Mouse (Mus musculus): Measurements from ENCODE around the gene AC170998.1.
"Not testable (repeated sequence)": the region's sequence is repeated elsewhere in the genome, so short reads cannot be mapped to it uniquely, and the experiment has no call there.

The AC170998.1 gene

DNA sequence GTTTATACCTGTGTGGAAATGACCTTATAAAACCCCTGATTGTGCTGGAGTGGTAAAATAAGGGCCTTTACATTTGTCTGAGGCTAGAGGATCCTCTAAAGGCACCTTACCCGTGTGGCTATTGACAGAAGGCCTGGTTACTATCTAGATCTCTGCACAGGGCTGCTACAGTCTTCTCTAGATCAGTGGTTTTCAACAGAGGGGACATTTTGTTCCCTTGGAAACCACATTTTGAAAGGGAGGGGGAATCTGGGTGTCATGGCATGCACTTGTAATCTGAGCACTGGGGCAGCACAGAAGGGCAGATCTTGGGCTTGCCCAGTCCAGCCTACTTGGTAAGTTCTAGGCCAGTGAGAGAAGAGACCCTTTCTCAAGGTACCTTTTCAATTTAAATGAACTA is 19.2 kb upstream of the AC170998.1 start:
- no peak for DNase-seq (ENCODE audit: low spot score)

DNA sequence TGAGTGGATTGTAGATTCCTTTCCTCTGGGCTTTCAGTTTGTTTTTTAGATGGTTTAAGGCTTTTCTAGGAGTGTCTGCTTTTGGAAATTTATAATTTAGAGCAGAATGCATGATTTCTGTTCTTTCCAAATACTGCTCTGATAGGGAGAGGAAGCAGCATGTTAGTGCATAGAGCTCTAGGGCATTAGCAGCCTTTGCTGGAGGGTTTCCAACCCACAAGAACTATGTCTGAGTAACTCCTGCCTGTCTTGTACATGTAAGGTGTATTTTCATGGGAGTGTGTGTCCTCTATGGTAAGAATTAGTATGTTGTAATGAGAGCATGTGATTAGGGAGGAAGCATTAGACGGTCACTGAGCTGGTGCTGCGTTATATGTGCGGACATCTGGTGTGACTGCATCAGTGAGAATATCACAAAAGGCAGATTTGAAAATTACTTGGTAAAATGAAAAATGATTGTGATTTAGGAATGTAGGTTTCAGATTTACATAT is 18.7 kb upstream of the AC170998.1 start:
- no peak for DNase-seq (ENCODE audit: low spot score)

DNA sequence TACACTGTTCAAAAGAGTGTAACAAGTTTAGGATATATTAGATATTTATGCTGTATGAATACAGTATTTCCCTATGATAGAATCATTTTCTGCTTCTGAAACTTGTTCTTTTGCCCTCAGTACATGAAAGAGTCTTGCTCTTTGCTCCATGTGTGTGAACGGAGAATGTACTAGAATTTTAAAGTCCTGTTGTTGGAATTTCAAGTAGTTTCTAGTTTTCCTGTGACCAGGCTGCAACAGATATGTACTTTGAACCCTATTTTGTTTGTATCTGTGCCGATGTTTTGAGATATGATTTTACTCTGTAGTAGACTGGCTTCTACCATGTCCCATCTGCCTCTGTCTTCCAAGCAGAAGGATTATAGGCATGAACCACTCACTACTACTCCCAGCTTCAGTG is 18.1 kb upstream of the AC170998.1 start:
- no peak for DNase-seq (ENCODE audit: low spot score)

GRCm38 (mm10) chr17:28708989-28709388 is 16.9 kb upstream of the AC170998.1 start:
- DNase-seq (ENCODE audit: low spot score): no peak

DNA sequence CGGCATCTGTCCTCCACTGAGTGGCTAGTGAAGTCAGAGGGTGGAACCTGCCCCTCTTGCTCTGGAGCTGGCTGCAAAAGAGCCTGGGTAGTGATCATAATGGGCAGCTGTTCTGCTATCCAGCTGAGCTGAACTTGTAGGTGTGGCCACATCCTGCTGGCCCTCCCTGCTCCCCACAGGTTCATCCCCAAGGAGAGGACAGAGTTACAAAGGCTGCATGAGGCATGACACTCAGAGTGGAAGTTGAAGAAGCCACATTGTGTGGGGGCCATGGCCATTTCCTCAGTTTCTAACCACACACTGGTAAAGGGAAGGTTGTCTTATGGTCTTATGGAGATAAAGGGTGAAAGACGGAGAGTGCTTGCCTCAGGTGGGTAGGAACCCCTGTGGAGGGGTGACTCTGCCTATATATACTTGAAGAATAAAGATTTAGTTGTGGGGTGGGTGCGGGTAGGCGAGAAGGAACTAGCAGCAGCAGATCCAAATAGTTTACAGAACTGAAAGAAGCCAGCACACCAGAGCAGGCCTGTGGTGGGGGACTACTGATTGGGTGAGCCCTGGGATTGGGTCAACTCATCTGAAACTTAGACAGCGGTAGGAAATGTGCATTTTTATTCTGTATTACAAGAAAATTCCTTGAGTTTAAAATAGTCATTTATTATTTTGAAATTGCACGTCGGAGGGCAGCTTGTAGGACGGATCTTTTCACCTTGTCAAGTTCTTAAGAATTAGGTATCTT is 16.2 kb upstream of the AC170998.1 start:
- no peak for DNase-seq (ENCODE audit: low spot score)

DNA sequence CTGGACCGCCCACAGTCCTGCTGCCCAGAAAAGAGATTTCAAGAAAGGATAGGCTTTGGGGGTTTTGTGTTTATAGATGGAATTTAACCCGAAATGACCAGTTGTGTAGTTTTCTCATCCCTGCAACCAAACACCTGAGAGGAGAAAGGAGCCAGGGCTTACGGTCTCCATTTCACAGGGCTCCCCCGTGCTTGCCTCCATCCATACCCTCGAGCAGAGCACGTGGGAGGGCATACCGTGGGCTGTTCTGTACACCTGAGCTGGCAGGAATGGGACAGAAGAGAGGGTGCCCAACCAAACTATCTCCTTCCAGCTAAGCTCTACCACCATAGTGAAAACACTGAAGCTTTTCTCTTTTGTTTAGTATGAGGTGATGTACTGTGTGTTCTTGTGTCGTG is 15.6 kb upstream of the AC170998.1 start:
- no peak for DNase-seq (ENCODE audit: low spot score)

DNA sequence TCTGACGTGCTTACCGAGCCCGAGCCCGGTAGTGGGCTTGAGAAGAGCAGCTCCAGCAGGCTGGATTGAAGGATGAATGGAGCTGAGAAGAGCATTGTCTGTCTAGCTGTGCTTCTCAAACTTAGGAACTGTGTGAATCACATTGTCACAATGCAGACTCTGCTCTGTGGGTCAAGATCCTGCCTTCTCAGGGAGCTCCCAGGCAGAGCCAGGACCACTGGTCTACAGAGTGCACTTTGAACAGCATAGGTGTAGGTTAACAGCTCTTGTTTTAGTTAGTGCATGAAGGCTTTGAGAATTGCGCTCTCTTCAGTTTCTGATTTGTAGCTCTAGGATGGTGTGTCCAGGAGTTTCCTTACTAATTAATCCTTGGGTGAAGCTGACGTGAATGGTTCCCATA is 14.6 kb upstream of the AC170998.1 start:
- no peak for DNase-seq (ENCODE audit: low spot score)

- DNase-seq (ENCODE audit: low spot score): no peak
Measured at GRCm38 (mm10) chr17:28712305-28712704, 13.6 kb upstream of the AC170998.1 start.

- DNase-seq (ENCODE audit: low spot score): no peak
Measured at GRCm38 (mm10) chr17:28714006-28714405, 11.9 kb upstream of the AC170998.1 start.

DNA sequence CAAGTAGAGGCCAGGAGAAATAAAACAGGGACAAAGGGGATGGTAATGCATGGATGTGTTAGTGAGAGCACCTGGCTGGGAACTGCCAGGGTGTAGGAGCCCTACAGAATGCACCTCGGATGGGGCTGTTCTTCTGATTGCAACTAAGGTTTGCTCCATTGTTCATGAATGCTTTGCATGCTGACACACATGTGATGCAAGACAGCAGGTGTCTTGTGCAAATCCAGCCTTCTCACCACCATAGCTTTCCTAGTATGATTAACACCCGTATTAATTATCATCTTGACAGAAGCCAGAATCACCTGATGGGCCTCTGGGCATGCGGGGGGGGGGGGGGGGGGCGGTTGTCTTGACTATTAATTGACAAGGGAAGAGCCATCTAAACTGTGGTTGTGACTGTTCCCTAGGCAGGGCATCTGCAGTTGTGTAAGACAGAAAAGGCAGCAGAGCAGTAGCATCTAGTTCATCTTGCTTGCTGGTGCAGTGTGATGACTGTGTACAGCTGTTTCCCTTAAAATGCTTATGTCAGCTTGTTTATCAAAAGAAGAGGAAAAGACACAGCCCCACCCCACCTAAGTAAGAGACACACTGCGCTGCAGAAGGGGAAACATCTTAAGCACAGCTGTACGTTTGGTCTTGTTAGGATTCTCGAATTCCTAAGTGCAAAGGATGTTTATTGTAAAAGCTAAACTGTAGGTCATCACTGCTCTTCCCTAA is 9.9 kb upstream of the AC170998.1 start:
- DNase-seq (ENCODE audit: low spot score): no peak

GRCm38 (mm10) chr17:28717535-28717934 is 8.3 kb upstream of the AC170998.1 start:
- DNase-seq (ENCODE audit: low spot score): no peak

- DNase-seq (ENCODE audit: low spot score): not testable (repeated sequence)
Measured at GRCm38 (mm10) chr17:28727511-28727910, 1.6 kb downstream of the AC170998.1 start.

DNA sequence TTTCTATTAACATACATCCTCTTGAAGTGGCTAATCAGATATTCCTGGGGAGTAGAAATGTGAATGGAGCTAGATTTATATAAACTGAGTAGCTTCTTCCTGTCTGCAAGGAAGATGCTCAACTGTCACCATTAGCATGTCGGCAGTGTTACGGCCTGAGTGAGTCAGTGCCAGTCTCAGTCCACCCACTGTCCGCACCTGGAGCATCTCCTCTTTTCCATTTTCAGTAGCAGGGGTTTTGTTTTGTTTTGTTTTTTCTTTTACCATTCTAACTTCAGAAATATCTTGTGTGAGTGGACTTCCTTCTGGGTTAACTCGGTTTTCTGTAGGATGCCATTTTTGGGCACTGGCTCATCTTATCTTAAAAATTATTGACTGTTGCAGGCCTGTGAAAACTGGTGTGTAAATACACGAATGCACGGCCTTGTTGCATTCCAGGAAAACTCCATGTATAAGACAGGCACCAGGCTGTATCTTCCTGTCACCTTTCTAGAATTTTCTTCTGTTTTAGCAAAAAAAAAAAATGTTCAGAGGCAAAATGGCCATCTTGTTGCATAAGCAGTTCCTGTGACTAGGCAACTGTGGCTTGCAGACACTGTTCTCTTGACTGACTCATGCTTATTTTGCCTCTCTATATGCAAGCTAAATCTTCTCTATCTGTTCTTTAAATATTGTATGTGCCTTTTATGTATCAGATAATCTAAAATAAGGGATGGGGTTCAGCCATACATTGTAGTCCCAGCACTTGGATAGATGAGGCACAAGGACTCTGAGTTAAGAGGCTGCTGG is 9.6 kb downstream of the AC170998.1 start:
- DNase-seq (ENCODE audit: low spot score): no peak

DNA sequence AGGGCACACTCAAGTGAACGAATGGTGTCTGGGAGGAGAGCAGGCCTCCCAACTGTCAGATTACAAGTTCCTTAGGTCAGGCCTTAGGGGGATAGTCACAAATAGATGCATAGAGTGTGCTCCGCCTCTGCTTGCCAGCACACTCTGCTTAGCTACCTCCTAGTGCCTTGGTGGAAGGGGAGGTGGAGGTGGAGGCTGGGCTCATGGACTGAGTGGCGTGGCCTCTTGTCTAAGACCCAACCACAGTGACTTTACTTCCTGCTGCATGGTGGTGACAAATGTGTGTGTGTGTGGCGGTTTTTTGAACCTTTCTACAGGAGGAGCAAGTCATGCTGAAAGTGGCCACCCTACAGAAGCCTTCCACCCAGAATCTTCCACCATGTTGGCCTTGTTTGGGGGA is 10.6 kb downstream of the AC170998.1 start:
- DNase-seq (ENCODE audit: low spot score): no peak

- no peak for DNase-seq (ENCODE audit: low spot score)
Measured at GRCm38 (mm10) chr17:28737973-28738372, 12.1 kb downstream of the AC170998.1 start.

GRCm38 (mm10) chr17:28739244-28739643 is 13.4 kb downstream of the AC170998.1 start:
- DNase-seq (ENCODE audit: low spot score): no peak

- no peak for DNase-seq (ENCODE audit: low spot score)
Measured at GRCm38 (mm10) chr17:28743145-28743866, 17.4 kb downstream of the AC170998.1 start.

- DNase-seq (ENCODE audit: low spot score): no peak
Measured at GRCm38 (mm10) chr17:28743916-28744315, 18.0 kb downstream of the AC170998.1 start.

- DNase-seq (ENCODE audit: low spot score): no peak
Measured at GRCm38 (mm10) chr17:28745773-28746172, 19.9 kb downstream of the AC170998.1 start.

DNA sequence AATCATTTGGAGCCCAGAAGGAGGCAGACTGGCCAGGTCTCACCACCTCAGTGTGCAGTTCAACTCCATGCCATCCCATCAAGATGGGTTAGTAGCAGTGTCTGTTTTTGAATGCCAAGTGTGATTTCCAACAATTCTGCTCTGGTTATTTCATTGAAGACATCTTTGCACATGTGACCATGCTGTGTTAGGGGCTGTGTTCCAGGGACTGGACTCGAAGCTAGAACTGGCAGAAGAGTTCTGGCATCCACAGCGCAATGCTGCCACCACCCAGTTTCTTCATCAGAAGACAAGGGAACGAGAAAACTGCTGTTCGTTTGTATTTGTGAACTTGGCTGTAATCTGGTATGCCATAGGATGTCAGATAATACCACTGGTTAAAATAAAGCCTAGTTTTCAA is 22.1 kb downstream of the AC170998.1 start:
- DNase-seq (ENCODE audit: low spot score): no peak

- DNase-seq (ENCODE audit: low spot score): no peak
Measured at GRCm38 (mm10) chr17:28750580-28750979, 24.7 kb downstream of the AC170998.1 start.

DNA sequence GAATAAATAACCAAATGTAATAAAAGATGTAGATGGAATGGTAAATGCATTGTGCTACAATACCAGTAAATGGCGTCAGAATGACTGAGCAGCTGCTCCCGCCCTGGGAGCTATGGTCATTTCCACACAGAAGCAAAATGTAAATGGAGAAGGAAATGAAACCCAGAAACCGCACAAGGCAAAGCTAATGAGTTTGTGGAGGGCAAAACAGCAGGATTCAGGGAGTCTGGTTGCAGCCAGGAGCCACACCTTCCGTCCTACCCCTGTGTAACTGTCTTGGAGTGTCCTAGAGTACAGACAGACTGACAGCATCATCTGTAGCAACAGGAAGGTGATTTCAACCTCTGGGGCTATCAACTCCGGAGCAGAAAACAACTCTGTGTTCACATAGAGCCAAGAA is 30.6 kb downstream of the AC170998.1 start:
- no peak for DNase-seq (ENCODE audit: low spot score)

All from MN1 (cell line).